Comparison of ENCODE assay signal across 8 mouse cellular contexts in genomic region chr16:44555791-44556709, GRCm38 (mm10). TPM values are rescaled to one million over a fixed set of nuclear protein-coding genes. Genes with fewer than 3 reads are reported as not detected.
DNase-seq lines count a peak whose midpoint lies in the region; ATAC-seq and TF ChIP-seq lines count a peak whose summit lies in the region.
"Had no signal": no experiment of that assay in that cellular context is flagged by ENCODE, and none has a peak within 500 bp of the region (broad histone marks: within the 10 kb centered on the region; RNA-seq: fewer than 3 reads in every experiment).

No protein-coding gene starts in this region.

- 70% methylated on average over 9 of the region's 9 CpGs for WGBS in intestine, embryonic 14.5 days
- 75% methylated on average over 9 of the region's 9 CpGs for WGBS in intestine, postnatal 0 days
- WGBS in embryonic facial prominence, embryonic 14.5 days, result 41% methylated on average over 9 of the region's 9 CpGs
- WGBS in hindbrain, embryonic 13.5 days, result 25% methylated on average over 9 of the region's 9 CpGs
- 34% methylated on average over 9 of the region's 9 CpGs for WGBS in midbrain, postnatal 0 days

- peak overlapping the region; percentile 80; the same call in 1 of the 2 replicates for H3K4me3 ChIP-seq in intestine, embryonic 14.5 days (ENCODE audit: low read depth, low read length)
- no peak overlapping the region for H3K4me3 ChIP-seq in intestine, postnatal 0 days (ENCODE audit: low read depth, low read length)
- peak overlapping the region; percentile 93 for H3K4me3 ChIP-seq in embryonic facial prominence, embryonic 14.5 days (ENCODE audit: low read depth, low read length)
- H3K4me3 ChIP-seq in hindbrain, embryonic 13.5 days, result peak overlapping the region; percentile 80
- peak overlapping the region; percentile 55; the same call in 1 of the 2 replicates for H3K4me3 ChIP-seq in midbrain, postnatal 0 days (ENCODE audit: low read depth, low read length)
- H3K4me3 ChIP-seq: megakaryocyte, embryonic 14.5 days had no signal

- no peaks in the 10 kb centered on the region for H3K9me3 ChIP-seq in intestine, embryonic 14.5 days (ENCODE audit: control insufficient read depth, low read length)
- H3K9me3 ChIP-seq in intestine, postnatal 0 days (ENCODE audit: control insufficient read depth), result no peaks in the 10 kb centered on the region
- H3K9me3 ChIP-seq in embryonic facial prominence, embryonic 14.5 days (ENCODE audit: control insufficient read depth, low read length), result no peaks in the 10 kb centered on the region
- H3K9me3 ChIP-seq in hindbrain, embryonic 13.5 days, result no peaks in the 10 kb centered on the region
- H3K9me3 ChIP-seq in midbrain, postnatal 0 days (ENCODE audit: low read length), result no peaks in the 10 kb centered on the region
- H3K9me3 ChIP-seq: megakaryocyte, embryonic 14.5 days had no signal

- H3K4me2 ChIP-seq in intestine, embryonic 14.5 days (ENCODE audit: low read length), result peak overlapping the region; percentile 63
- H3K4me2 ChIP-seq in intestine, postnatal 0 days (replicated peaks; ENCODE audit: low read depth), result no peak overlapping the region
- H3K4me2 ChIP-seq in embryonic facial prominence, embryonic 14.5 days (ENCODE audit: low read depth, low read length), result peak overlapping the region; percentile 72
- H3K4me2 ChIP-seq in hindbrain, embryonic 13.5 days, result peak overlapping the region; percentile 95
- peak overlapping the region; percentile 99 for H3K4me2 ChIP-seq in midbrain, postnatal 0 days (ENCODE audit: low read depth, low read length, poor library complexity, severe bottlenecking)

- TF ChIP-seq CTCF in intestine, postnatal 0 days (IDR thresholded peaks at IDR 0.05; ENCODE audit: low read depth), result no peak
- no peak for TF ChIP-seq CTCF in midbrain, postnatal 0 days (IDR thresholded peaks at IDR 0.05)

- DNase-seq in intestine, embryonic 14.5 days (ENCODE audit: low spot score), result no peak
- no peak for DNase-seq in embryonic facial prominence, embryonic 14.5 days (ENCODE audit: low spot score)
- no peak for DNase-seq in midbrain, postnatal 0 days (ENCODE audit: low spot score)
- no peak for DNase-seq in yolk sac, embryonic 10.5 days (ENCODE audit: low spot score)

- H3K27me3 ChIP-seq in intestine, embryonic 14.5 days (replicated peaks; ENCODE audit: control insufficient read depth, insufficient read depth, low read length), result no peaks in the 10 kb centered on the region
- H3K27me3 ChIP-seq in intestine, postnatal 0 days (replicated peaks; ENCODE audit: control insufficient read depth, insufficient read depth, low read length), result no peaks in the 10 kb centered on the region
- H3K27me3 ChIP-seq in embryonic facial prominence, embryonic 14.5 days (replicated peaks; ENCODE audit: control insufficient read depth, insufficient read depth, low read length), result no peaks in the 10 kb centered on the region
- no peaks in the 10 kb centered on the region for H3K27me3 ChIP-seq in hindbrain, embryonic 13.5 days
- no peaks in the 10 kb centered on the region for H3K27me3 ChIP-seq in midbrain, postnatal 0 days (ENCODE audit: insufficient read depth, low read length)

- H3K4me1 ChIP-seq in intestine, embryonic 14.5 days (replicated peaks; ENCODE audit: control insufficient read depth, insufficient read depth, low read length), result peaks cover 24% of the 10 kb centered on the region; the same call in 1 of the 2 replicates
- H3K4me1 ChIP-seq in intestine, postnatal 0 days (replicated peaks; ENCODE audit: control insufficient read depth, insufficient read depth, low read length), result no peaks in the 10 kb centered on the region
- peaks cover 44% of the 10 kb centered on the region for H3K4me1 ChIP-seq in embryonic facial prominence, embryonic 14.5 days (ENCODE audit: control insufficient read depth, insufficient read depth, low read length)
- peaks cover 61% of the 10 kb centered on the region for H3K4me1 ChIP-seq in hindbrain, embryonic 13.5 days (replicated peaks)
- H3K4me1 ChIP-seq in midbrain, postnatal 0 days (ENCODE audit: insufficient read depth, low read length), result peaks cover 7% of the 10 kb centered on the region; the same call in 1 of the 2 replicates

- H3K36me3 ChIP-seq in intestine, embryonic 14.5 days (ENCODE audit: control insufficient read depth, insufficient read depth, low read length), result no peaks in the 10 kb centered on the region
- H3K36me3 ChIP-seq in intestine, postnatal 0 days (ENCODE audit: control insufficient read depth, insufficient read depth), result no peaks in the 10 kb centered on the region
- H3K36me3 ChIP-seq in embryonic facial prominence, embryonic 14.5 days (ENCODE audit: control insufficient read depth, insufficient read depth, low read length), result no peaks in the 10 kb centered on the region; the same call in 1 of the 2 replicates
- H3K36me3 ChIP-seq in hindbrain, embryonic 13.5 days, result no peaks in the 10 kb centered on the region
- no peaks in the 10 kb centered on the region for H3K36me3 ChIP-seq in midbrain, postnatal 0 days (ENCODE audit: insufficient read depth, low read length)

- ATAC-seq in intestine, embryonic 14.5 days (replicated peaks; ENCODE audit: low FRiP score, low TSS enrichment, low read depth), result no peak
- no peak for ATAC-seq in intestine, postnatal 0 days
- ATAC-seq in embryonic facial prominence, embryonic 14.5 days (ENCODE audit: low read depth), result no peak
- ATAC-seq in hindbrain, embryonic 13.5 days (ENCODE audit: low FRiP score), result no peak
- ATAC-seq in midbrain, postnatal 0 days (ENCODE audit: low FRiP score), result no peak
- no peak for ATAC-seq in megakaryocyte progenitor cell, adult 5-6 weeks (replicated peaks; ENCODE audit: poor library complexity)

- no peak overlapping the region for H3K9ac ChIP-seq in intestine, embryonic 14.5 days (ENCODE audit: low read length)
- no peak overlapping the region for H3K9ac ChIP-seq in intestine, postnatal 0 days (ENCODE audit: low read depth, low read length)
- peak overlapping the region; percentile 100 for H3K9ac ChIP-seq in embryonic facial prominence, embryonic 14.5 days (ENCODE audit: low read depth, low read length)
- H3K9ac ChIP-seq in hindbrain, embryonic 13.5 days, result peak overlapping the region; percentile 92; the same call in 1 of the 2 replicates
- no peak overlapping the region for H3K9ac ChIP-seq in midbrain, postnatal 0 days (replicated peaks; ENCODE audit: low read length, poor library complexity, severe bottlenecking)

- H3K27ac ChIP-seq in intestine, embryonic 14.5 days (ENCODE audit: low read depth), result no peak overlapping the region
- no peak overlapping the region for H3K27ac ChIP-seq in intestine, postnatal 0 days (ENCODE audit: low read depth, low read length)
- peak overlapping the region; percentile 97 for H3K27ac ChIP-seq in embryonic facial prominence, embryonic 14.5 days (replicated peaks; ENCODE audit: low read depth, low read length)
- H3K27ac ChIP-seq in hindbrain, embryonic 13.5 days, result peak overlapping the region; percentile 41
- H3K27ac ChIP-seq in midbrain, postnatal 0 days (ENCODE audit: low read depth, low read length), result no peak overlapping the region

RNA-seq across cellular contexts. Expression of gene Boc, which starts 2.6 kb away (rescaled TPM):
- polyA plus RNA-seq in intestine, embryonic 14.5 days (2014; fragmentation: Nextera tagmentation; extraction: Ambion mirVana), result 14.2 and 14.9 TPM in 2 replicates
- polyA plus RNA-seq in intestine, postnatal 0 days (2015; fragmentation: Nextera tagmentation; extraction: Ambion mirVana), result 3.1 and 3.6 TPM in 2 replicates
- polyA plus RNA-seq in embryonic facial prominence, embryonic 14.5 days (2014; fragmentation: Nextera tagmentation; extraction: Ambion mirVana), result 34.8 and 43.6 TPM in 2 replicates
- polyA plus RNA-seq in hindbrain, embryonic 13.5 days (2015; fragmentation: Nextera tagmentation; extraction: Ambion mirVana), result 14.0 and 17.2 TPM in 2 replicates
- total RNA-seq in midbrain, postnatal 0 days (2014; rRNA removed), result 13.5 and 24.9 TPM in 2 replicates
- 2.7 and 3.9 TPM in 2 replicates for polyA plus RNA-seq in midbrain, postnatal 0 days (2015; fragmentation: Nextera tagmentation; extraction: Ambion mirVana)
- total RNA-seq in megakaryocyte progenitor cell, adult 5-6 weeks (2015), result 0.07 and 0.17 TPM in 2 replicates
- total RNA-seq in megakaryocyte progenitor cell, adult 5-6 weeks (2017), result 0.08 and 0.30 TPM in 2 replicates

Comparison
In these comparisons a context has a peak if more than half of its experiments do, and no peak if none do; other contexts are left out.
1. H3K27ac ChIP-seq: peak in embryonic facial prominence, embryonic 14.5 days (single experiment) and hindbrain, embryonic 13.5 days (single experiment); none in intestine, embryonic 14.5 days (single experiment), intestine, postnatal 0 days (single experiment) and midbrain, postnatal 0 days (single experiment).
2. H3K9ac ChIP-seq: peak in embryonic facial prominence, embryonic 14.5 days (single experiment) and hindbrain, embryonic 13.5 days (single experiment); none in intestine, embryonic 14.5 days (single experiment), intestine, postnatal 0 days (single experiment) and midbrain, postnatal 0 days (single experiment).